Mouse (Mus musculus): ENCODE results near the gene Zfp346. TPM values are rescaled to one million over a fixed set of nuclear protein-coding genes. Genes with fewer than 3 reads are reported as not detected.

Zfp346 gene
- 12.7 and 16.3 TPM in 2 replicates for polyA plus RNA-seq (2012; rRNA removed; ENCODE audit: low replicate concordance)

DNA sequence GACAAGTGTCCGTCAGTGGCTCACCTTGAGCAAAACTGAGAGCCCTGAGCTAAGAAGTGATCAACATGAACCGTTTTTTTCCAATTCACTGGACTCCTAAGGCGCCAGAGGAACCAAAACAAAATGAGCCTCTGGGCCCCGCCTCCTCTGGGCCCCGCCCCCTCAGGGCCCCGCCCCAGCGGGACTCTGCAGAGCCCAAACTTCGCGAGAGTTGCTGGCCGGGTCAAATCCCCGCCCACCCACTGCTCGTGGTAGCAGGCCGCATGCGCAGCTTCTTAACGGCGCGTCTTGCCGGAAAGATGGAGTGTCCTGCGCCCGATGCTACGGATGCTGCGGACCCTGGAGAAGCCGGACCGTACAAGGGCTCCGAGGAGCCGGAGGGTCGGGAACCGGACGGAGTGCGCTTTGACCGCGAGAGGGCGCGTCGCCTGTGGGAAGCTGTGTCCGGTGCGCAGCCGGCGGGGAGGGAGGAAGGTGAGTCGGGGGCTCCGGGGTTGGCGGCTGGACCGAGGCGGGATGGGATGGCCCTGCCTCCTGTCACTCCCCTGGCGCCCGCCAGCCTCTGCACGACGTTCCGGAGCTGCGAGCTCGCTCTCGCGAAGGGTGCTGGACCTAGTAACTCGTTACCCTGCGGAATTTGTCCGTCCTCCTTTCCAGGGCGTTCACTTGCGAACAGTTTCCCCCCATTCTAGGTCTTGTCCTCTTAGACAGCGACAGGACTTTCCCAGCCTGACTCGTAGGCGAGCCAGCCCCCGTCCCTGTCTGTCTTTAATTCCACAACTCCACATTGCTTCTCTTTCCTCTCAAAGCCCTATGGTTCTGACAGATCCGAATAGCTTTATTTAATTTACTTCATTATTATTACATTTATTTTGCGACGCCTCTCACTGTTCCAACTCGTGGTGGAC, at the start of gene Zfp346:
Gene Zfp346 (plus strand): TSS at position 267 of the 908 bp plus-strand sequence.

DNA sequence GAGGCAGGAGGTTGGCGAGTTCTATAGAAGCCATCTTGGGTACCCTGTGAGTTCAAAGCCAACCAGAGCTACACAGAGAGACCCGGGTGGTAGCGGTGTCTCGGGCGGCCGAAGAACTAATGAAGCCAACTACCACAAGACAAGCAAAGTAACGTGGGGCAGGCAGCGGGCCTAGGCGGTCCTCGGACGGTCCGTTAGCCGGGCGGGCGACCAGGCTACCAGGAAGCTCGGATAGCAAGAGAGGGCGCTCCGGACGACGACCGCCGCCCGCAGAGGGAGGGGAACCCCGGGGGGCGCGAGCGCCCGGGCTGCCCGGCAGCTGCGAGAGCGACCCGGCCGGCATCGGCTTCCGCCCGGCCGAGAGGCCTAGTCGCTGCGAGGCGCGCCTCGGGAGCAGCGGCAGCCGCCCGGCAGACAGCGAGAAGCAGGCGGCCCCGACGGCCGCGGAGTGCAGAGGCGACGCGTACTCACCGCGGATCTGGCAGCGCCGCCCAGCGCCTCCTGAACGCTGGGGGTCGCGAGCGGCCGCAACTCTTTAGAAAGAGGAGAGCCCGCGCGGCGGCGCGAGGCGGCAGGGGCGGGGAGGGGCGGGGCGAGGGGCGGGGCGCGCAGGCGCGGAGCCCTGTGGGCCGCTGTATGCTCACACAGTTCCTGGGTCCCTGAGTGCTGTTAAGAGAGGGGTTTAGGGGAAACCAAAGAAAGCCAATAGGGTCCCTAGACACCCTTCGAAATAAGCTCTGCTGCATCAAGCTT, 5.2 kb upstream of the Zfp346 start, which contains the start of gene Uimc1:
Gene Uimc1 (minus strand): TSS at position 575 of the 753 bp plus-strand sequence.

DNA sequence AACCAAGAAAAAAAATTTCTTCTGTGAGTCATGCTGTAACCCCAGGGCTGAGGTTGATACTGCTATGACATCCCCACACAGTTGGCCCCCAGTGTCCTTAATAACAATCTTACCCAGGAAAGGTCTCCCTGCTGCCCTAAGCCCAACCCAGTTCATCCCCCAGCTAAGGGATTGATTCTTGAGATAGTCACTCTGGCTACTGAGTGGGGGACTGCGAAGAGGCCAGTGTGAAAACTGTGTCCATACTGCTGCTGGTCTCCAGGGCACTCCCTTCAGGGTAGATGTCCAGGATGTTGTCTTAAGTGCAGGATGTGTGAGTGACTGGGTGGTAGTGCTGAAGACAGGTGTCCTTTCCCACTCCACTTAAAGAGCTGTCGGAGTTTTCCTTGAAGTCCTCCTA, 28.3 kb downstream of the Zfp346 start, which contains the start of gene Gm17617:
Gene Gm17617 (minus strand): TSS at position 101 of the 400 bp plus-strand sequence.

DNA sequence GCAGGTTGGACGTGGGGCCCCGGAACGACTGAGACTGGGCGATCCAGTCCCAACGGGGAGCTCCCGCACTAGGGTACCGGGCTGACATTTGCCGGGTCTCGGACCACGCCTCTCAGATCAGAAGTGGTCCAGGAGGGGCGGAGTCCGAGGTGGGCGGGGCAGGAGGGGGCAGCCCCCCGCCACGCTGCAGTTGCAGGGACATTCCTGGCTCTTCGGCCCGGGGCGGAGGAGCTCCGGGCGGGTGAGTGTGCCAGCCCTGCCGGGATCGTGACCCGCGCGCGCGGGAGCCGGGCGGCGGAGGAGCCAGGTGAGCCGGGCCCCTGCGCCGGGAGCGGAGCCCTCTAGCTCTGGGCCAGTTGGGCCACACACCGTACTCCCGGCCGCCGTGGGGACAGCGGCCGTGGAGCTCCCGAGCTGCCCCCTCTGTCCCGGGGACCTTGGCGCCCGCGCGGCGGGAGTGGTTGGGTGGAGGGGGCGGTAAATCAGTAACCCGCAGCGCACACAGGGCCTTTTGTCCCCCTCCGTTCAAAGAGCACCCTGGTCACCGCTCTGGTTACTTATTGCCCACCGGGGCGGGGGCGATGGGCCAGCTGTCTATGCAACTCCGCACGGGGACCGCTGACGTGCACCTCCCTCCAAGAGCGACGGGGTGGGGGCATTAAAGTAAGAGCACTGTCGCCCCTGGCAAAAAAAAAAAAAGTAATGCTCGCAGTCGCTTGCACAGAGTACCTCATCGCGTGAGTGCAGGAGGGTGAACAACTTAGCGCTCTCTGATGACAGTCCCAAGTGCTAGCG, 47.7 kb downstream of the Zfp346 start, which contains the start of gene Fgfr4:
Gene Fgfr4 (plus strand): TSS at position 20 of the 795 bp plus-strand sequence.

Other genes starting within 250 kb of the Zfp346 start
- 21.5 and 50.7 TPM in 2 replicates for gene Unc5a, start 155.9 kb upstream of the Zfp346 start, polyA plus RNA-seq (2012; rRNA removed; ENCODE audit: low replicate concordance)
- 5.9 and 6.2 TPM in 2 replicates for gene Hk3, start 83.9 kb upstream of the Zfp346 start, polyA plus RNA-seq (2012; rRNA removed; ENCODE audit: low replicate concordance)
- 2.8 and 7.7 TPM in 2 replicates for gene Uimc1, start 5.0 kb upstream of the Zfp346 start, polyA plus RNA-seq (2012; rRNA removed; ENCODE audit: low replicate concordance)
- not detected in 2 replicates for gene Gm17617, start 28.2 kb downstream of the Zfp346 start, polyA plus RNA-seq (2012; rRNA removed; ENCODE audit: low replicate concordance)
- gene Fgfr4, start 47.3 kb downstream of the Zfp346 start, polyA plus RNA-seq (2012; rRNA removed; ENCODE audit: low replicate concordance): 0.84 and 2.9 TPM in 2 replicates
- 19.0 and 27.2 TPM in 2 replicates for gene Nsd1, start 104.5 kb downstream of the Zfp346 start, polyA plus RNA-seq (2012; rRNA removed; ENCODE audit: low replicate concordance)
- gene Prelid1, start 215.2 kb downstream of the Zfp346 start, polyA plus RNA-seq (2012; rRNA removed; ENCODE audit: low replicate concordance): 248 and 369 TPM in 2 replicates
- 65.1 and 67.8 TPM in 2 replicates for gene Rab24, start 216.6 kb downstream of the Zfp346 start, polyA plus RNA-seq (2012; rRNA removed; ENCODE audit: low replicate concordance)
- gene Mxd3, start 224.5 kb downstream of the Zfp346 start, polyA plus RNA-seq (2012; rRNA removed; ENCODE audit: low replicate concordance): 2.5 and 5.3 TPM in 2 replicates

All from mammary gland, adult 2 months (tissue).